ENCODE assay signal across 8 mouse cellular contexts in the genomic region with DNA sequence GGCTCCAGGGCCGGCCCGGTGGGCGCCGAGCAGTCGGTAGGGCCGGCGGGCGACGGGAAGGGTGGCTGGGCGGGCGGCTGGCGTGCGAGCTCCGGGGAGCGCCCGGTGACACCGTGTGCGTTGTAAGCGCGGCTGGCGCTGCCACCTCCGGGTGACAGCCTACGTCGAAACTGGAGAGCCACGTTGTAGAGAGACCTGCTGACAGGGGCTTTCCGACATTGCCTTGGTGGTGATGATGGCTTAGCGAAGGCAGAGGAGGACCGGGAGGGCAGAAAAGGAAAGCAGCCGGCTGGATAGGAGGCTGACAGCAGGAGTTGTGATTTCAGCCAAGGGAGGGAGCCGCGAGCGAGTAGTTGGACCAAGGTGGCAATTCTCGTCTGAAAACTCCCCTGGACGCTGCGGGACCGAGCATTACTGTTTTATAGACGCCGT. TPM values are rescaled to one million over a fixed set of nuclear protein-coding genes. Genes with fewer than 3 reads are reported as not detected.
A peak's percentile ranks its signal among the peaks of the same experiment; 100 is the strongest.
DNase-seq lines count a peak whose midpoint lies in the region; ATAC-seq and TF ChIP-seq lines count a peak whose summit lies in the region.

No protein-coding gene starts in this region.

- H3K36me3 ChIP-seq in spleen, adult 2 months (ENCODE audit: control insufficient read depth, insufficient read depth, low read length): peaks cover 1% of the 10 kb centered on the region; the same call in 1 of the 2 replicates
- H3K36me3 ChIP-seq in liver, embryonic 15.5 days (replicated peaks): peaks cover 16% of the 10 kb centered on the region; the same call in 1 of the 2 replicates
- H3K36me3 ChIP-seq in neural tube, embryonic 14.5 days (ENCODE audit: control insufficient read depth, insufficient read depth, low read length): no peaks in the 10 kb centered on the region

- peaks cover 9% of the 10 kb centered on the region; the same call in 1 of the 2 replicates for H3K4me1 ChIP-seq in spleen, adult 2 months (ENCODE audit: control insufficient read depth, insufficient read depth, insufficient read length)
- H3K4me1 ChIP-seq in cortical plate, adult 2 months (ENCODE audit: control insufficient read depth, insufficient read depth, low read length): peaks cover 6% of the 10 kb centered on the region
- H3K4me1 ChIP-seq in liver, embryonic 15.5 days (replicated peaks): peaks cover 26% of the 10 kb centered on the region
- peaks cover 14% of the 10 kb centered on the region for H3K4me1 ChIP-seq in neural tube, embryonic 14.5 days (ENCODE audit: control insufficient read depth, insufficient read depth, low read length)

- no peaks in the 10 kb centered on the region for H3K27me3 ChIP-seq in spleen, adult 2 months (ENCODE audit: control insufficient read depth, insufficient read depth, low read length)
- no peaks in the 10 kb centered on the region for H3K27me3 ChIP-seq in liver, embryonic 15.5 days
- H3K27me3 ChIP-seq in neural tube, embryonic 14.5 days (ENCODE audit: control insufficient read depth, insufficient read depth, low read length): no peaks in the 10 kb centered on the region

- TF ChIP-seq POLR2A in spleen, adult 2 months (IDR thresholded peaks at IDR 0.05; ENCODE audit: low read depth, low read length): no peak
- 0 out of 2 replicates have a peak, but pooled peaks have one; percentile 29 for TF ChIP-seq POLR2A in cortical plate, adult 2 months (IDR thresholded peaks at IDR 0.05; ENCODE audit: extremely low read depth, insufficient read depth, low read length)

- no peaks in the 10 kb centered on the region for H3K9me3 ChIP-seq in liver, embryonic 15.5 days (replicated peaks)
- no peaks in the 10 kb centered on the region for H3K9me3 ChIP-seq in neural tube, embryonic 14.5 days (ENCODE audit: control insufficient read depth, low read length)

- peak overlapping the region; percentile 87 for H3K9ac ChIP-seq in liver, embryonic 15.5 days
- peak overlapping the region; percentile 89 for H3K9ac ChIP-seq in neural tube, embryonic 14.5 days (replicated peaks; ENCODE audit: low read depth, low read length)

- peak overlapping the region; percentile 85 for H3K27ac ChIP-seq in spleen, adult 2 months (ENCODE audit: insufficient read depth, low read length)
- H3K27ac ChIP-seq in cortical plate, adult 2 months (ENCODE audit: insufficient read depth, low read length): peak overlapping the region; percentile 58
- peak overlapping the region; percentile 78 for H3K27ac ChIP-seq in liver, embryonic 15.5 days (replicated peaks)
- peak overlapping the region; percentile 79 for H3K27ac ChIP-seq in neural tube, embryonic 14.5 days (ENCODE audit: low read depth, low read length)

- 1% methylated on average over 38 of the region's 38 CpGs for WGBS in spleen, adult 2 months
- under 1% methylated on average over 38 of the region's 38 CpGs for WGBS in liver, embryonic 15.5 days (ENCODE audit: insufficient replicate concordance)
- WGBS in neural tube, embryonic 14.5 days: 0% methylated on average over 35 of the region's 38 CpGs

- no peak for TF ChIP-seq CTCF in spleen, adult 2 months (IDR thresholded peaks at IDR 0.05; ENCODE audit: extremely low read depth, insufficient read depth, insufficient read length, insufficient replicate concordance)
- no peak for TF ChIP-seq CTCF in cortical plate, adult 2 months (IDR thresholded peaks at IDR 0.05; ENCODE audit: extremely low read depth, insufficient read depth, low read length)

- H3K4me3 ChIP-seq in spleen, adult 2 months (ENCODE audit: extremely low read depth, insufficient read depth, insufficient read length): peak overlapping the region; percentile 92
- H3K4me3 ChIP-seq in cortical plate, adult 2 months (ENCODE audit: insufficient read depth, low read length): peak overlapping the region; percentile 76
- peak overlapping the region; percentile 89 for H3K4me3 ChIP-seq in liver, embryonic 15.5 days (replicated peaks)
- H3K4me3 ChIP-seq in neural tube, embryonic 14.5 days (ENCODE audit: low read depth, low read length): peak overlapping the region; percentile 83

- ATAC-seq in liver, embryonic 15.5 days (ENCODE audit: insufficient read depth): peak; percentile 78
- no peak for ATAC-seq in neural tube, embryonic 14.5 days (ENCODE audit: low read depth)

- DNase-seq in spleen, adult 2 months (ENCODE audit: low read depth in 1 of 2, low spot score in 2 of 2): peak in 1 of 2 experiments; percentile 26
- DNase-seq in spleen, postnatal 14 days (ENCODE audit: low spot score in 2 of 2): no peak
- peak; percentile 42 for DNase-seq in heart, postnatal 4 days
- DNase-seq in ovary, postnatal 14 days (ENCODE audit: low spot score): no peak
- DNase-seq in cerebellum, postnatal 4 days (ENCODE audit: low spot score in 2 of 2): no peak

- H3K4me2 ChIP-seq in liver, embryonic 15.5 days: peak overlapping the region; percentile 81
- peak overlapping the region; percentile 84 for H3K4me2 ChIP-seq in neural tube, embryonic 14.5 days (ENCODE audit: low read depth, low read length)

RNA-seq across cellular contexts. Expression of a gene that starts 0.7 kb away (rescaled TPM):
- polyA plus RNA-seq in spleen, adult 2 months (2012; rRNA removed): 8.9 and 15.6 TPM in 2 replicates
- 57.8 and 59.5 TPM in 2 replicates for polyA plus RNA-seq in cortical plate, adult 2 months (2012; rRNA removed)
- 10 to 100 TPM; 48.6 to 49.4 TPM for total RNA-seq in heart, postnatal 4 days (2021)
- 15.3 and 16.6 TPM in 2 replicates for polyA plus RNA-seq in liver, embryonic 15.5 days (2015; fragmentation: Nextera tagmentation; extraction: Ambion mirVana)
- 54.4 and 67.5 TPM in 2 replicates for polyA plus RNA-seq in neural tube, embryonic 14.5 days (2014; fragmentation: Nextera tagmentation; extraction: Ambion mirVana)

RNA-seq across cellular contexts. Expression of a gene that starts 14.8 kb away (rescaled TPM):
- polyA plus RNA-seq in spleen, adult 2 months (2012; rRNA removed): 2.5 and 3.1 TPM in 2 replicates
- polyA plus RNA-seq in cortical plate, adult 2 months (2012; rRNA removed): 9.8 and 10.4 TPM in 2 replicates
- 1 to 10 TPM; 6.9 to 7.6 TPM for total RNA-seq in heart, postnatal 4 days (2021)
- polyA plus RNA-seq in liver, embryonic 15.5 days (2015; fragmentation: Nextera tagmentation; extraction: Ambion mirVana): 3.9 and 4.2 TPM in 2 replicates
- polyA plus RNA-seq in neural tube, embryonic 14.5 days (2014; fragmentation: Nextera tagmentation; extraction: Ambion mirVana): 14.4 and 14.7 TPM in 2 replicates

RNA-seq across cellular contexts. Expression of a gene that starts 22.8 kb away (rescaled TPM):
- 3.4 and 3.5 TPM in 2 replicates for polyA plus RNA-seq in spleen, adult 2 months (2012; rRNA removed)
- polyA plus RNA-seq in cortical plate, adult 2 months (2012; rRNA removed): 17.3 TPM in 2 replicates
- total RNA-seq in heart, postnatal 4 days (2021): 10 to 100 TPM; 29.6 to 29.9 TPM
- polyA plus RNA-seq in liver, embryonic 15.5 days (2015; fragmentation: Nextera tagmentation; extraction: Ambion mirVana): 10.2 TPM in 2 replicates
- 34.0 and 37.8 TPM in 2 replicates for polyA plus RNA-seq in neural tube, embryonic 14.5 days (2014; fragmentation: Nextera tagmentation; extraction: Ambion mirVana)

RNA-seq across cellular contexts. Expression of a gene that starts 40.5 kb away (rescaled TPM):
- 14.5 and 15.0 TPM in 2 replicates for polyA plus RNA-seq in spleen, adult 2 months (2012; rRNA removed)
- 117 and 118 TPM in 2 replicates for polyA plus RNA-seq in cortical plate, adult 2 months (2012; rRNA removed)
- total RNA-seq in heart, postnatal 4 days (2021): 100 to 1,000 TPM; 202 to 213 TPM
- polyA plus RNA-seq in liver, embryonic 15.5 days (2015; fragmentation: Nextera tagmentation; extraction: Ambion mirVana): 208 and 220 TPM in 2 replicates
- 410 and 431 TPM in 2 replicates for polyA plus RNA-seq in neural tube, embryonic 14.5 days (2014; fragmentation: Nextera tagmentation; extraction: Ambion mirVana)
